Mouse (Mus musculus) MEL (cell line): Measurements from ENCODE around the gene Htr3b. TPM values are rescaled to one million over a fixed set of nuclear protein-coding genes. Genes with fewer than 3 reads are reported as not detected.

Source experiments
- DNase-seq: peaks from one replicate; pipeline ENCODE4 v3.0.0; 2011; ENCODE audit warnings: low read depth, low spot score
- H3K27ac ChIP-seq: 2 replicates; pipeline ENCODE4 v1.5.1; 2012; ENCODE audit warnings: low read depth, mild to moderate bottlenecking, control low read depth, low read length, moderate library complexity; ENCODE audit not compliant: control insufficient read depth
- H3K27me3 ChIP-seq, 2 experiments: fragments of 150-350 bp in 1 of 2; sonication (generic) in 1 of 2; 2 replicates each; pipeline ENCODE4 v1.6.1; 2012; ENCODE audit warnings: low read length in 2 of 2, mild to moderate bottlenecking in 2 of 2, improper control_type of control experiment in 1 of 2, moderate library complexity in 1 of 2; ENCODE audit not compliant: insufficient read depth in 2 of 2, control insufficient read depth in 1 of 2
- H3K36me3 ChIP-seq, 2 experiments: 2 replicates each; pipeline ENCODE4 v1.6.1; 2012 to 2014; ENCODE audit warnings: low read length in 2 of 2, improper control_type of control experiment in 1 of 2, inconsistent platforms in 1 of 2, mild to moderate bottlenecking in 1 of 2; ENCODE audit not compliant: insufficient read depth in 2 of 2, control insufficient read depth in 1 of 2
- H3K4me1 ChIP-seq, 2 experiments: fragments of 150-350 bp in 1 of 2; sonication (generic) in 1 of 2; 2 replicates each; pipeline ENCODE4 v1.6.1; 2012; ENCODE audit warnings: low read length in 2 of 2, improper control_type of control experiment in 1 of 2, mild to moderate bottlenecking in 1 of 2; ENCODE audit not compliant: insufficient read depth in 2 of 2, control insufficient read depth in 1 of 2
- H3K4me3 ChIP-seq, 2 experiments: fragments of 150-350 bp in 1 of 2; sonication (generic) in 1 of 2; 2 replicates each; pipeline ENCODE4 v1.5.1; 2012; ENCODE audit warnings: low read depth in 2 of 2, low read length in 2 of 2, mild to moderate bottlenecking in 2 of 2, moderate library complexity in 2 of 2, control low read depth in 1 of 2, improper control_type of control experiment in 1 of 2; ENCODE audit not compliant: control insufficient read depth in 1 of 2, insufficient read depth in 1 of 2
- H3K79me2 ChIP-seq: 2 replicates; pipeline ENCODE4 v1.6.1; 2012; ENCODE audit warnings: mild to moderate bottlenecking, low read length, moderate library complexity; ENCODE audit not compliant: control insufficient read depth, poor library complexity, insufficient read depth
- H3K9ac ChIP-seq: 2 replicates; pipeline ENCODE4 v1.6.1; 2012; ENCODE audit warnings: low read depth, mild to moderate bottlenecking, control low read depth, low read length, moderate library complexity; ENCODE audit not compliant: control insufficient read depth, poor library complexity, severe bottlenecking
- H3K9me3 ChIP-seq: fragments of 150-350 bp; sonication (generic); replicated peaks from 2 replicates; pipeline ENCODE4 v1.6.1; 2012; ENCODE audit warnings: mild to moderate bottlenecking, low read length, improper control_type of control experiment, moderate library complexity; ENCODE audit not compliant: insufficient read depth
- BHLHE40 ChIP-seq: IDR thresholded peaks from 2 replicates; pipeline ENCODE4 v1.6.1; 2012; ENCODE audit warnings: low read depth, mild to moderate bottlenecking, inconsistent platforms, low read length, improper control_type of control experiment, borderline replicate concordance
- CHD1 ChIP-seq: IDR thresholded peaks from 2 replicates; pipeline ENCODE4 v1.6.1; 2012; ENCODE audit warnings: low read depth, mild to moderate bottlenecking, inconsistent platforms, low read length, improper control_type of control experiment
- CHD2 ChIP-seq: IDR thresholded peaks from 2 replicates; pipeline ENCODE4 v1.6.1; 2011; ENCODE audit warnings: low read length, improper control_type of control experiment
- CTCF ChIP-seq, 3 experiments: IDR thresholded peaks in 2 of 3; conservative IDR thresholded peaks in 1 of 3; 2 replicates each; pipeline ENCODE4 v1.5.1; 2011 to 2012; ENCODE audit warnings: low read length in 3 of 3, low read depth in 2 of 3, mild to moderate bottlenecking in 2 of 3, improper control_type of control experiment in 1 of 3, inconsistent platforms in 1 of 3, mixed read lengths in 1 of 3, moderate library complexity in 1 of 3; ENCODE audit not compliant: control insufficient read depth in 1 of 3, insufficient read depth in 1 of 3, poor library complexity in 1 of 3, severe bottlenecking in 1 of 3
- EP300 ChIP-seq, 2 experiments: IDR thresholded peaks; 2 replicates each; pipeline ENCODE4 v1.6.1; 2011; ENCODE audit warnings: improper control_type of control experiment in 2 of 2, low read length in 2 of 2, low read depth in 1 of 2, mild to moderate bottlenecking in 1 of 2
- GABPA ChIP-seq: IDR thresholded peaks from 2 replicates; pipeline ENCODE4 v1.6.1; 2012; ENCODE audit warnings: low read depth, mild to moderate bottlenecking, inconsistent platforms, low read length, improper control_type of control experiment, moderate library complexity
- GATA1 ChIP-seq: IDR thresholded peaks from 2 replicates; pipeline ENCODE4 v1.6.1; 2011; ENCODE audit warnings: low read depth, low read length, improper control_type of control experiment
- MAX ChIP-seq: IDR thresholded peaks from 2 replicates; pipeline ENCODE4 v1.6.1; 2011; ENCODE audit warnings: low read length, improper control_type of control experiment
- MAZ ChIP-seq: IDR thresholded peaks from 2 replicates; pipeline ENCODE4 v1.6.1; 2012; ENCODE audit warnings: low read depth, mild to moderate bottlenecking, inconsistent platforms, low read length, improper control_type of control experiment
- MXI1 ChIP-seq: IDR thresholded peaks from 2 replicates; pipeline ENCODE4 v1.6.1; 2011; ENCODE audit warnings: mild to moderate bottlenecking, low read depth, low read length, improper control_type of control experiment
- NELFE ChIP-seq: IDR thresholded peaks from 2 replicates; pipeline ENCODE4 v1.6.1; 2011; ENCODE audit warnings: low read depth, low read length, improper control_type of control experiment
- NRF1 ChIP-seq: IDR thresholded peaks from 2 replicates; pipeline ENCODE4 v1.6.1; 2014; ENCODE audit warnings: low read depth, mild to moderate bottlenecking, inconsistent platforms, low read length, improper control_type of control experiment, moderate library complexity; ENCODE audit not compliant: poor library complexity, insufficient read depth, severe bottlenecking
- POLR2A ChIP-seq, 2 experiments: IDR thresholded peaks; 2 replicates each; pipeline ENCODE4 v1.6.1; 2011 to 2012; ENCODE audit warnings: low read length in 2 of 2, mild to moderate bottlenecking in 2 of 2, control low read depth in 1 of 2, improper control_type of control experiment in 1 of 2, low read depth in 1 of 2, moderate library complexity in 1 of 2; ENCODE audit not compliant: control insufficient read depth in 1 of 2, insufficient read depth in 1 of 2, poor library complexity in 1 of 2
- RAD21 ChIP-seq: IDR thresholded peaks from 2 replicates; pipeline ENCODE4 v1.6.1; 2011; ENCODE audit warnings: mild to moderate bottlenecking, low read depth, low read length, improper control_type of control experiment
- SIN3A ChIP-seq: IDR thresholded peaks from 2 replicates; pipeline ENCODE4 v1.6.1; 2012; ENCODE audit warnings: low read length, improper control_type of control experiment, inconsistent platforms
- SMC3 ChIP-seq: IDR thresholded peaks from 2 replicates; pipeline ENCODE4 v1.6.1; 2011; ENCODE audit warnings: low read depth, low read length, improper control_type of control experiment
- USF1 ChIP-seq: IDR thresholded peaks from 2 replicates; pipeline ENCODE4 v1.6.1; 2014; ENCODE audit warnings: low read depth, mild to moderate bottlenecking, inconsistent platforms, low read length, improper control_type of control experiment, moderate library complexity
- USF2 ChIP-seq, 2 experiments: IDR thresholded peaks; 2 replicates each; pipeline ENCODE4 v1.6.1; 2011 to 2012; ENCODE audit warnings: improper control_type of control experiment in 2 of 2, low read length in 2 of 2, borderline replicate concordance in 1 of 2, inconsistent platforms in 1 of 2, low read depth in 1 of 2, mild to moderate bottlenecking in 1 of 2; ENCODE audit not compliant: insufficient read depth in 1 of 2
- ZC3H11A ChIP-seq: IDR thresholded peaks from 2 replicates; pipeline ENCODE4 v1.6.1; 2012; ENCODE audit warnings: low read depth, mild to moderate bottlenecking, inconsistent platforms, low read length, improper control_type of control experiment
- ZKSCAN1 ChIP-seq: IDR thresholded peaks from 2 replicates; pipeline ENCODE4 v1.6.1; 2012; ENCODE audit warnings: low read depth, mild to moderate bottlenecking, inconsistent platforms, low read length, improper control_type of control experiment, moderate library complexity
- ZMIZ1 ChIP-seq: IDR thresholded peaks from 2 replicates; pipeline ENCODE4 v1.6.1; 2012; ENCODE audit warnings: low read depth, mild to moderate bottlenecking, inconsistent platforms, low read length, improper control_type of control experiment, moderate library complexity
- ZNF384 ChIP-seq: IDR thresholded peaks from 2 replicates; pipeline ENCODE4 v1.6.1; 2012; ENCODE audit warnings: low read depth, mild to moderate bottlenecking, inconsistent platforms, low read length, improper control_type of control experiment
- polyA plus RNA-seq, 2 experiments: library from polyadenylated mRNA; stranded (reverse) in 1 of 2; unstranded in 1 of 2; fragments of >175 nt in 1 of 2; fragments of >200 nt in 1 of 2; gene quantifications; 2 replicates each; pipeline versions ENCODE4 v1.2.1 to v1.2.4; 2012; ENCODE audit warnings: low replicate concordance in 2 of 2, low read depth in 1 of 2; ENCODE audit not compliant: insufficient read length in 2 of 2, insufficient read depth in 1 of 2, missing spikeins in 1 of 2
- total RNA-seq: library from RNA; depleted of rRNA; stranded (reverse); fragments of 300-350 nt; gene quantifications from 2 replicates; pipeline ENCODE4 v1.2.3, GENCODE M21; 2012

Htr3b gene
- total and polyA plus RNA-seq, 3 experiments, result not detected

GRCm38 (mm10) chr9:48972494-48972893 lies 7.7 kb upstream of the Htr3b start:
- Histone ChIP-seq H3K4me3 (no peak overlapping the region), H3K79me2 (no peaks in the 10 kb centered on the region), H3K4me1 (no peaks in the 10 kb centered on the region), H3K9ac (no peak overlapping the region), H3K27ac (no peak overlapping the region), H3K36me3 (no peaks in the 10 kb centered on the region), H3K27me3 (peaks cover 0 to 1% of the 10 kb centered on the region in 2 experiments; a peak in 1 of 4 replicates), H3K9me3 (no peaks in the 10 kb centered on the region)
- TF ChIP-seq ZNF384, result peak; percentile 36; the same call in 1 of the 2 replicates
- no peak for TF ChIP-seq NRF1
- TF ChIP-seq SMC3, result peak; percentile 67
- TF ChIP-seq CTCF (IDR thresholded peaks at IDR 0.05 in 2 of 3, conservative IDR thresholded peaks at IDR 0.05 in 1 of 3; ENCODE audit: control insufficient read depth in 1 of 3, insufficient read depth in 1 of 3, low read depth in 2 of 3, low read length in 3 of 3, poor library complexity in 1 of 3, severe bottlenecking in 1 of 3), result peak; percentile 59 to 71 (median 67)
- TF ChIP-seq GATA1, result no peak
- peak; percentile 71 for TF ChIP-seq RAD21
- peak; percentile 38; the same call in 1 of the 2 replicates for TF ChIP-seq ZC3H11A
- DNase-seq, result peak; percentile 52

DNA sequence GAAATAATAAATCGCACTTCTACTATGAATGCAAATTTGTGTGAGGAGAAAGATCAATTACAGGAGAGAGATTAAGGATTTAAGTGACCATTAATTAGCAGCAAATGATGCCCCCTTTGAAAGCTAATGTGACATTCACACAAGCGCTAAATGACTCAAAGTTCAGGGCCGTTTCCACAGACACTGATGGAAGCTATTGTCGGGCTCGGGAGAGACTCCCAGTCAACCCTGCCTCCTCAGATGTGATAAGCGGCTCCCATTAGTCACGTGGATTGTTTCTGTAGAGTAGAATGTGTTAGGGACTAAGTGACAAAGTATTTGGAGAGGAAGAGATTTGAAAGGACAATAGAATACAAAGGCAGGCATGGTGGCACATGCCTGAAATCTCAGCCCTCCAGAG lies 2.7 kb downstream of the Htr3b start:
- no peak overlapping the region for H3K4me3 ChIP-seq
- peaks cover 8 to 9% of the 10 kb centered on the region in 2 experiments for H3K27me3 ChIP-seq
- TF ChIP-seq GATA1, result no peak
- TF ChIP-seq USF1, result no peak
- TF ChIP-seq CHD2, result no peak
- no peak for TF ChIP-seq ZKSCAN1
- no peak for TF ChIP-seq ZNF384
- no peak for TF ChIP-seq NELFE
- TF ChIP-seq CHD1, result no peak
- no peak for TF ChIP-seq ZMIZ1
- no peak for TF ChIP-seq EP300 (IDR thresholded peaks at IDR 0.05; ENCODE audit: low read depth in 1 of 2, low read length in 2 of 2)
- no peak for TF ChIP-seq SIN3A
- no peak for TF ChIP-seq BHLHE40
- no peak for TF ChIP-seq MXI1
- TF ChIP-seq GABPA, result no peak
- no peak for TF ChIP-seq POLR2A (IDR thresholded peaks at IDR 0.05; ENCODE audit: control insufficient read depth in 1 of 2, insufficient read depth in 1 of 2, low read depth in 1 of 2, low read length in 2 of 2, poor library complexity in 1 of 2)
- no peak for TF ChIP-seq MAX
- TF ChIP-seq MAZ, result no peak
- TF ChIP-seq USF2 (IDR thresholded peaks at IDR 0.05; ENCODE audit: borderline replicate concordance in 1 of 2, insufficient read depth in 1 of 2, low read depth in 1 of 2, low read length in 2 of 2), result no peak
- TF ChIP-seq SMC3, result no peak
- H3K4me1 ChIP-seq, result no peaks in the 10 kb centered on the region
- no peaks in the 10 kb centered on the region for H3K36me3 ChIP-seq
- no peaks in the 10 kb centered on the region for H3K9me3 ChIP-seq
- H3K79me2 ChIP-seq, result no peaks in the 10 kb centered on the region
- no peak for DNase-seq
- H3K9ac ChIP-seq, result no peak overlapping the region
- no peak overlapping the region for H3K27ac ChIP-seq
